Mouse (Mus musculus) layer of hippocampus, adult 2 months (tissue): ENCODE data around the gene Prpsap1. TPM values are rescaled to one million over a fixed set of nuclear protein-coding genes. Genes with fewer than 3 reads are reported as not detected.
"Not testable (repeated sequence)": the region's sequence is repeated elsewhere in the genome, so short reads cannot be mapped to it uniquely, and the experiment has no call there.

Experiments used
- DNase-seq, 2 experiments: peaks; one replicate each; pipeline ENCODE4 v3.0.0; 2022; ENCODE audit warnings: low spot score in 2 of 2
- H3K27ac ChIP-seq: fragments of 200-600 bp; 2 replicates; pipeline ENCODE4 v1.8.1; 2022
- H3K4me3 ChIP-seq: fragments of 200-600 bp; 2 replicates; pipeline ENCODE4 v1.8.1; 2022; ENCODE audit warnings: mild to moderate bottlenecking
- CTCF ChIP-seq: fragments of 200-600 bp; conservative IDR thresholded peaks from 2 replicates; pipeline ENCODE4 v1.8.1; 2022; ENCODE audit warnings: antibody characterized with exemption, mild to moderate bottlenecking, moderate library complexity
- total RNA-seq, 2 experiments: library from RNA; stranded (reverse); gene quantifications; 2 replicates each; pipeline ENCODE4 v1.2.3; 2021

Gene Prpsap1
- total RNA-seq, 2 experiments from 2014 or later: 84.2 to 98.5 TPM

DNA sequence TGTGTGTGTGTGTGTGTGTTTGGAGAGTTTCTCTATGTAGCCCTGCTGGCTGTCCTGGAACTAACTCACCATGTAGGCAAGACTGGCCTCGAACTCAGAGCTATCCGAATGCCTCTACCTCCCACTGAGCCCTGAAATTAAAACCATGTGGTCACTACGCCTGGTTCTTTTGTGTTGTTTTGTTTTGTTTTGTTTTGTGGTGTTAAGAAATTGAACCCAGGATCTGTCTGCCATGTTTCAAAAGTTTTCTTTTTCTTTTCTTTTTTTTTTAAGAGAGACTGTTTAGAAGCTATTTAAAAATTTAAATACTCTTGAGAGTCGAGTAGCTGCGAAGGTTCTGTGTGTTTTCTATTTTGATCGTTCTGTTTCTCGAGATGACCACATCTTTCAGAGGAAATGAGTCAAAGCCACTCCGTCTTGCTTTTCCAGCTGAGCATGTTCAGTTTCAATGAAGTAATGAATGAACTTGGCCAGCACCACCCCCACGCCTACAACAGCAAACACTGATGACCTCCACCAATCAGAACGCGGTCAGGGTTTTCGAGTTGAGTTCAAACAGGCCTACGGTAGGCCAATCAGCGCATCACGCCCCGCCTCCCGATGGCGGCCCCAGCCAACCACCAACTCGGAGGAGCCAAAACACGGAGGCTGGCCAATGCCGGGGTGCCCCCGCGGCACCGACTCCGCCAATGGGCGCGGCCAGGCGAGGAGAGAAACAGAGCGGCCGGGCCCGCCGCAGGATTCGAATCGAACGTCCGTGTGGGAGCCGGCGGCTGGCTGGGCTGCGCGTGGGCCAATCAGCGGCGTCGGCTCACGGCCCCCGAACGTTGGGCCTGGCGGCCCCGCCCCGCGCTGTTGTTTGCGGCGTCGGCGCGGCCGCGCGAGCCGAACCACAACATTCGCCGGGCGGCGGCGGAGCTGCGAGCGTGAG is 60.4 kb downstream of the Prpsap1 start, which contains the start of gene Ubald2:
Ubald2 (plus strand) TSS at position 739 of the 931 bp plus-strand sequence.
- H3K27ac ChIP-seq: peak within 1 kb of the TSS; percentile 95
- peak; percentile 98 to 99 for DNase-seq
- H3K4me3 ChIP-seq: peak within 1 kb of the TSS; percentile 89
- no peak for TF ChIP-seq CTCF

GRCm38 (mm10) chr11:116432593-116433355 is 61.2 kb downstream of the Prpsap1 start:
- DNase-seq: peak; percentile 57 to 77
- Histone ChIP-seq H3K4me3 (no peak overlapping the region), H3K27ac (peak overlapping the region; percentile 46)
- no peak for TF ChIP-seq CTCF

GRCm38 (mm10) chr11:116432127-116432526 is 61.9 kb downstream of the Prpsap1 start:
- peak overlapping the region; percentile 46; the same call in 1 of the 2 replicates for H3K27ac ChIP-seq
- no peak for DNase-seq
- no peak for TF ChIP-seq CTCF
- H3K4me3 ChIP-seq: no peak overlapping the region

DNA sequence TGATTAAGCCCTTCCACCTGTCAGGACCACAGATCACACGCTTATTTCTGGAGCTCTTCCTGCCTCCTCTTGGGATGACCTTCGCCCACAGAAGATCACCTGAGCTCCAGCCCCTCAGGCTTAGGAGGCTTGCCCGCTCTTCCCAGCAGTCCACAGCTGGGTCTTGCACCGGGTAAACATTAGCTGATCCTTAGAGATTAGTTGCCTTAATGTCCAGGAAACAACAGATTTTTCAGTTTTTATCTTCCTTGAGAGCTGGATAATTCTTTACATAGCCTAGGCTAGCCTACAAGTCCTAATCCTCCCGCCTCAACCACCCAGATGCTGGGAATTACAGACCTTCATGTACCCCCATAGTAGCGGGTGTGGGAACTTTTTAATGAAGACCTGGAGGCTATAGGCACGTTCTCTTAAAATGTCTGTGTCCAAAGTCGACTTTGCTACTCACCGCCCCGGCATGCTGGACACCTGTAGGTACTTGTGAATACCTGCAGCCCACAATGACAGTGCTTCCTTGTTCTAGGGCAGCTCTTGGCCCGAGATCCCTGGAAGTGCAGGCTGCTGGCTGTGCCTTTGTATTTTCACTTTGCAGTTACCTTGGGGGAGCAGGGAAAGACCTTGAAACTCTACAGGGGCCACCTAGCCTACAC is 62.4 kb downstream of the Prpsap1 start:
- Histone ChIP-seq H3K4me3 (no peak overlapping the region), H3K27ac (no peak overlapping the region)
- DNase-seq: no peak
- TF ChIP-seq CTCF: no peak

- DNase-seq: no peak
- no peak overlapping the region for H3K4me3 ChIP-seq
- TF ChIP-seq CTCF: no peak
- no peak overlapping the region for H3K27ac ChIP-seq
Observed at GRCm38 (mm10) chr11:116430723-116431427, 63.1 kb downstream of the Prpsap1 start.

GRCm38 (mm10) chr11:116429862-116430613 is 64.0 kb downstream of the Prpsap1 start:
- H3K4me3 ChIP-seq: no peak overlapping the region
- no peak overlapping the region for H3K27ac ChIP-seq
- no peak for DNase-seq
- TF ChIP-seq CTCF: no peak

- H3K4me3 ChIP-seq: no peak overlapping the region
- DNase-seq: no peak
- TF ChIP-seq CTCF: no peak
- no peak overlapping the region for H3K27ac ChIP-seq
Observed at GRCm38 (mm10) chr11:116428872-116429859, 64.8 kb downstream of the Prpsap1 start.

- DNase-seq: no peak
- TF ChIP-seq CTCF: no peak
- H3K27ac ChIP-seq: no peak overlapping the region
- H3K4me3 ChIP-seq: no peak overlapping the region
Observed at GRCm38 (mm10) chr11:116426852-116427575, 67.0 kb downstream of the Prpsap1 start.

GRCm38 (mm10) chr11:116426328-116426727 is 67.7 kb downstream of the Prpsap1 start:
- not testable (repeated sequence) for H3K4me3 ChIP-seq, H3K27ac ChIP-seq, DNase-seq
